Mouse (Mus musculus) ES-Bruce4 (cell line): Measurements from ENCODE around the gene Efna1. TPM values are rescaled to one million over a fixed set of nuclear protein-coding genes. Genes with fewer than 3 reads are reported as not detected.

Source experiments
- H3K27ac ChIP-seq: 2 replicates; pipeline ENCODE4 v1.5.1; 2012; ENCODE audit warnings: low read length, inconsistent platforms; ENCODE audit not compliant: insufficient read depth
- H3K27me3 ChIP-seq: 2 replicates; pipeline ENCODE4 v1.6.1; 2012; ENCODE audit warnings: mild to moderate bottlenecking, low read length, inconsistent platforms; ENCODE audit not compliant: control insufficient read depth, poor library complexity, insufficient read depth, severe bottlenecking
- H3K36me3 ChIP-seq: 2 replicates; pipeline ENCODE4 v1.6.1; 2012; ENCODE audit warnings: inconsistent platforms, mild to moderate bottlenecking, low read length, moderate library complexity; ENCODE audit not compliant: control insufficient read depth, poor library complexity, insufficient read depth, severe bottlenecking
- H3K4me1 ChIP-seq: one replicate; pipeline ENCODE4 v1.8.1; 2011; ENCODE audit warnings: low read length; ENCODE audit not compliant: control insufficient read depth, insufficient read depth
- H3K4me3 ChIP-seq: 2 replicates; pipeline ENCODE4 v1.5.1; 2011; ENCODE audit warnings: low read depth, mild to moderate bottlenecking, low read length
- H3K9ac ChIP-seq: 2 replicates; pipeline ENCODE4 v1.6.1; 2012; ENCODE audit warnings: low read depth, mild to moderate bottlenecking, inconsistent platforms; ENCODE audit not compliant: poor library complexity, severe bottlenecking
- H3K9me3 ChIP-seq: replicated peaks from 2 replicates; pipeline ENCODE4 v1.6.1; 2012; ENCODE audit warnings: mild to moderate bottlenecking, low read length, inconsistent platforms; ENCODE audit not compliant: control insufficient read depth, poor library complexity, insufficient read depth, severe bottlenecking
- CTCF ChIP-seq: IDR thresholded peaks from one replicate; pipeline ENCODE4 v1.8.1; 2011; ENCODE audit warnings: low read depth, low read length
- EP300 ChIP-seq: IDR thresholded peaks from 2 replicates; pipeline ENCODE4 v1.6.1; 2011; ENCODE audit warnings: low read depth, low read length; ENCODE audit not compliant: insufficient read depth
- POLR2A ChIP-seq: IDR thresholded peaks from one replicate; pipeline ENCODE4 v1.8.1; 2011; ENCODE audit warnings: low read length; ENCODE audit not compliant: insufficient read depth
- polyA plus RNA-seq: library from polyadenylated mRNA; stranded (reverse); fragments of >200 nt; gene quantifications from 2 replicates; pipeline ENCODE4 v1.2.4, GENCODE M21; 2011; ENCODE audit warnings: low read depth; ENCODE audit not compliant: missing spikeins, insufficient read depth, insufficient read length

Efna1 gene
- polyA plus RNA-seq, 1 experiment, result 8.3 TPM

DNA sequence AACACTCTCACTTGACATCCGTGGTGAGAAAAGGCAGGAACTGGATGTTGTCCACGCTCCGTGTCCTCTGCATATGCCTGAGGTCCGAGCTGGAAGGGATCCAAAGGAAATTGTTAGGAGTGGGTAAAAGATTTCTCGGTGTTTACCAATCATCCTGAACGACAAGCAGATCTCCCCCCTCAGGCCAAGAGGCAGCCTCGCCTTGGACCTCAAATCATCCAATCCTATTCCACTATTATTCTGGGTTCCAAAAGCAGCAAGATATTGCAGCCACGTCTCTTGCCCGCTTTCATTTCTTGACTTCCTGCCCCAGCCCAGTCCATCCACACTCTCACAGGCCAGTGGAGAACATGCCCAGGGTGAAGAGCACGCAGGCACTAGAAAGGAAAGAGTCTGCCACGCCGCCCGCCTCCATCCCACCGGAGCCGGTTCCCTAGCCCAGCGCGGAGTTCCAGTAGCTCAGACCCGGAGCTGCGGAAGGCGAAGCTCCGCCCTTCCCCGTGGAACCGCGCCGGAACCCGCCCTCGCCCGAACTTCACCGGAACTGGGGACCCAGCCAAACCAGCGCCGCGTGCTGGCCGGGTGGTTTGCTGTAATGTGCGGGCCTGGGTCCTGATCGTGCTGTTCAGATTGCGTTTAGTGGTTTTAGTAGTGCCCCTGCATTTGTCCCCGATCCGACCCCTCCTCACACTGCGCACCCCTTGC is 10.7 kb downstream of the Efna1 start, which contains the start of gene Slc50a1:
TSS of gene Slc50a1 (minus strand) at position 520 of the 705 bp plus-strand sequence.
- H3K27ac ChIP-seq, result no peak within 1 kb of the TSS
- no peaks in the 10 kb centered on the region for H3K36me3 ChIP-seq
- no peaks in the 10 kb centered on the region for H3K27me3 ChIP-seq
- H3K9me3 ChIP-seq, result no peaks in the 10 kb centered on the region
- peak within 1 kb of the TSS; percentile 53 for H3K9ac ChIP-seq
- peak within 1 kb of the TSS; percentile 66 for H3K4me3 ChIP-seq
- peaks cover 3% of the 10 kb centered on the region for H3K4me1 ChIP-seq
- TF ChIP-seq POLR2A (peak; percentile 64), EP300 (no peak), CTCF (peak; percentile 22)

DNA sequence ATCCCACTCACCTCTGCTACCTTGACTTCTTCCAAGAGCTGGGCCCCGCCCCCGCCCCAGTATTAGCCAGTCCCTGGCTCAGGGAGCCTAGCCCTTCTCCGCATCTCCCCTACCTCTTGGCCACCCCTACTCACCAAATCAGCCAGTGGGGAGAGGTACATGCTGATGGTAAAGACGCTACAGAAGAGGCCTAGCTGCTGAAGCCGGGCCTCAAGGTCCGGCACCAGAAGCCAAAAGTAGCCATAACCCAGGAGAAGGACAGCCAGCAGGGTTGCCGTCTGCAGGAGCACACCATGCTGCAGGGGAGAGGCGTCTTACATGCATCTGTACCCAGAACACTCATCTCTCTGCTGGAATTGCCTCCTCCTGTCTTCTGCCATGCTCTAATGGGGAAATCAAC is 12.0 kb downstream of the Efna1 start:
- H3K27ac ChIP-seq, result no peak overlapping the region
- H3K4me3 ChIP-seq, result no peak overlapping the region
- H3K4me1 ChIP-seq, result peaks cover 3% of the 10 kb centered on the region
- H3K9me3 ChIP-seq, result no peaks in the 10 kb centered on the region
- H3K27me3 ChIP-seq, result no peaks in the 10 kb centered on the region
- no peaks in the 10 kb centered on the region for H3K36me3 ChIP-seq
- TF ChIP-seq POLR2A (no peak), EP300 (no peak), CTCF (no peak)
- no peak overlapping the region for H3K9ac ChIP-seq

GRCm38 (mm10) chr3:89266439-89266893 is 14.5 kb downstream of the Efna1 start:
- Histone ChIP-seq H3K27me3 (no peaks in the 10 kb centered on the region), H3K36me3 (no peaks in the 10 kb centered on the region), H3K4me1 (peaks cover 2% of the 10 kb centered on the region), H3K9ac (peak overlapping the region; percentile 31), H3K27ac (no peak overlapping the region), H3K9me3 (no peaks in the 10 kb centered on the region), H3K4me3 (peak overlapping the region; percentile 87)
- TF ChIP-seq POLR2A (peak; percentile 81), CTCF (no peak), EP300 (0 out of 2 replicates have a peak, but pooled peaks have one; percentile 11)

DNA sequence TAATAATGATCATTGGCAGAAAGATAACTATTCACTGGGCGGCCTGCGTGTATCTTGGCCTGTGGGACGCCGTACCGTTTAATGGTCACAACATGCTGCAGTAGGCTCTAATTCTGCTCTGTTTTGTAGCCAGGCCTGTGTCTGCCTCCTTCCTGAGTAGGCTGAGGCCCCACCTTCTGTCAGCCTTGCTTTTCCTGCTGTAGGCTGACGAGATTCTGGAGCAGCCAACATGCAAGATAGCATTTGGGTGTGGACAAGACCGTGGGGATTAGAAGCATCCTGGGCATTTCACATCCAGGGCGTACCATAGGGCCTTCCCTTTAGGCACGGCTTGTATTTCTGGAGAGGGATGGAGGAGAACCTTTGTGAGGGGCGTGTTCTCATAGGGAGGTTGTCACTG is 18.5 kb downstream of the Efna1 start:
- Histone ChIP-seq H3K27me3 (no peaks in the 10 kb centered on the region), H3K4me3 (no peak overlapping the region), H3K9me3 (no peaks in the 10 kb centered on the region), H3K4me1 (peaks cover 2% of the 10 kb centered on the region), H3K36me3 (no peaks in the 10 kb centered on the region), H3K27ac (no peak overlapping the region), H3K9ac (peak overlapping the region; percentile 40; the same call in 1 of the 2 replicates)
- TF ChIP-seq EP300 (no peak), POLR2A (no peak), CTCF (no peak)

- H3K36me3 ChIP-seq, result no peaks in the 10 kb centered on the region
- no peak overlapping the region for H3K9ac ChIP-seq
- TF ChIP-seq CTCF, result no peak
- no peak for TF ChIP-seq POLR2A
- no peak for TF ChIP-seq EP300
- no peak overlapping the region for H3K27ac ChIP-seq
- H3K9me3 ChIP-seq, result no peaks in the 10 kb centered on the region
- H3K27me3 ChIP-seq, result no peaks in the 10 kb centered on the region
- no peak overlapping the region for H3K4me3 ChIP-seq
- peaks cover 2% of the 10 kb centered on the region for H3K4me1 ChIP-seq
Observed at GRCm38 (mm10) chr3:89260211-89260610, 20.7 kb downstream of the Efna1 start.

DNA sequence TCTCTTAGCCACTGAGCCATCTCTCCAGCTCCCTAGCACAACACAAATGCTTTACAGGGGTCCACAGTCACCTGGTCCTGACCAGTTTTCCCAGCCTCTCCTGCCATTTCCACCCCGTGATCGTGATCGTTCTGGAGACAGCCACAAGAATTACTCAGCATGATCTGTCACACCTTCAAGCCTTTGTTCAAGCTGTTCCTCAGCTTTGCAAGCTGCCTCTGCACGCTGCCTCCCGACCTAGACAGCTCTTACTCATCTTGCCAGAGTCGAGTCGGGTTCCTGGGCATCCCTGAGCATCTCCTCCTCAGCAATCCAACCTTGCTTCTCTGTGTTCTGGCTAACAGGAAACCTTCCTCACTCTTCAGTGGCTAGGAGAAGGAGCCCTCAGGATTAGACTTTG is 21.9 kb downstream of the Efna1 start, which contains the start of gene Dpm3:
TSS of gene Dpm3 (plus strand) at position 283 of the 400 bp plus-strand sequence.
- Histone ChIP-seq H3K9me3 (no peaks in the 10 kb centered on the region), H3K9ac (no peak within 1 kb of the TSS)

More for the DNA sequence above, 21.9 kb downstream of the Efna1 start, which contains the start of gene Dpm3:
- H3K27me3 ChIP-seq, result no peaks in the 10 kb centered on the region
- no peaks in the 10 kb centered on the region for H3K36me3 ChIP-seq
- peaks cover 2% of the 10 kb centered on the region for H3K4me1 ChIP-seq
- no peak within 1 kb of the TSS for H3K4me3 ChIP-seq
- H3K27ac ChIP-seq, result no peak within 1 kb of the TSS
- no peak for TF ChIP-seq EP300
- TF ChIP-seq POLR2A, result no peak
- TF ChIP-seq CTCF, result no peak
